In the genomic region with DNA sequence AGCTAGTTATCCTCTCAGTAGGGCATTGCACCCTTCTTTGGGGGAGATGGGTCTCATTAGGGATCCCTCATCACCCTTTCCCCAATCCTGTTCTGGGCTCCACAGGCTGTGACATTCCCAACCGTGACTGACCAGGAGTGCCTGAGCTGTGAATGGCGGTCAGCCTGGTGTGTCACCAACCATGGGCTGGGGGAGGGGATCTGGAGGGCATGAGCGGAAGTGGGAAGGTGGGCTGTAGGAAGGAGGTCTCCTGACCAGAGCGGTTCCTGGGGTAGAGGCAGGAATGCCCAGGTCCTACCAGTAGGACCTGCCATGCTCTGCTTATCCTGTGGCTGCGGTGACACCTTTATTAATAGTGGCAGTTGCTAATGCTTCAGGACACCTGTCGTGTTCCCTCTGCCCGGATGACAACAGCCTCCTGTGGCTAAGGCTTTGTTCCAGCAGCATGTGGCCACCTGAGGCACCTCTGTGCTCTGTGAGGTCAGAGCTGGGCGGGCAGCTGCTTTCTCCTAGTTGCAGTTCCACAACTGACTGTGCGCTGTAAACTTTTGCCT, we compare ENCODE assay signal across 7 mouse cellular contexts. TPM values are rescaled to one million over a fixed set of nuclear protein-coding genes. Genes with fewer than 3 reads are reported as not detected.
DNase-seq lines count a peak whose midpoint lies in the region; ATAC-seq and TF ChIP-seq lines count a peak whose summit lies in the region.

No protein-coding gene starts in this region.

- peak overlapping the region; percentile 49 for H3K4me3 ChIP-seq in lung, embryonic 15.5 days
- peak overlapping the region; percentile 61 for H3K4me3 ChIP-seq in forebrain, embryonic 10.5 days
- H3K4me3 ChIP-seq in intestine, postnatal 0 days (ENCODE audit: low read depth, low read length) = peak overlapping the region; percentile 56
- peak overlapping the region; percentile 28 for H3K4me3 ChIP-seq in neural tube, embryonic 14.5 days (ENCODE audit: low read depth, low read length)

- H3K9me3 ChIP-seq in lung, embryonic 15.5 days = no peaks in the 10 kb centered on the region
- no peaks in the 10 kb centered on the region for H3K9me3 ChIP-seq in forebrain, embryonic 10.5 days
- H3K9me3 ChIP-seq in intestine, postnatal 0 days (ENCODE audit: control insufficient read depth) = no peaks in the 10 kb centered on the region
- no peaks in the 10 kb centered on the region for H3K9me3 ChIP-seq in neural tube, embryonic 14.5 days (ENCODE audit: control insufficient read depth, low read length)

- H3K9ac ChIP-seq in lung, embryonic 15.5 days = 0 out of 2 replicates have a peak overlapping the region, but pooled peaks have one; percentile 35
- H3K9ac ChIP-seq in intestine, postnatal 0 days (ENCODE audit: low read depth, low read length) = peak overlapping the region; percentile 57
- H3K9ac ChIP-seq in neural tube, embryonic 14.5 days (replicated peaks; ENCODE audit: low read depth, low read length) = peak overlapping the region; percentile 42

- 0 out of 2 replicates have a peak overlapping the region, but pooled peaks have one; percentile 41 for H3K27ac ChIP-seq in lung, embryonic 15.5 days
- H3K27ac ChIP-seq in forebrain, embryonic 10.5 days = peak overlapping the region; percentile 75
- no peak overlapping the region for H3K27ac ChIP-seq in intestine, postnatal 0 days (ENCODE audit: low read depth, low read length)
- no peak overlapping the region for H3K27ac ChIP-seq in neural tube, embryonic 14.5 days (ENCODE audit: low read depth, low read length)

- no peaks in the 10 kb centered on the region for H3K36me3 ChIP-seq in lung, embryonic 15.5 days
- H3K36me3 ChIP-seq in forebrain, embryonic 10.5 days (replicated peaks) = peaks cover 3% of the 10 kb centered on the region; the same call in 1 of the 2 replicates
- H3K36me3 ChIP-seq in intestine, postnatal 0 days (ENCODE audit: control insufficient read depth, insufficient read depth) = no peaks in the 10 kb centered on the region
- H3K36me3 ChIP-seq in neural tube, embryonic 14.5 days (ENCODE audit: control insufficient read depth, insufficient read depth, low read length) = no peaks in the 10 kb centered on the region

- WGBS in lung, embryonic 15.5 days = 33% methylated on average over 9 of the region's 9 CpGs
- whole genome bisulfite sequencing in forebrain, embryonic 10.5 days = 15% methylated on average over 9 of the region's 9 CpGs
- WGBS in intestine, postnatal 0 days = 44% methylated on average over 9 of the region's 9 CpGs
- WGBS in neural tube, embryonic 14.5 days = 22% methylated on average over 9 of the region's 9 CpGs

- H3K4me1 ChIP-seq in lung, embryonic 15.5 days = peaks cover 68% of the 10 kb centered on the region
- H3K4me1 ChIP-seq in forebrain, embryonic 10.5 days = peaks cover 78% of the 10 kb centered on the region
- peaks cover 17% of the 10 kb centered on the region; the same call in 1 of the 2 replicates for H3K4me1 ChIP-seq in intestine, postnatal 0 days (replicated peaks; ENCODE audit: control insufficient read depth, insufficient read depth, low read length)
- H3K4me1 ChIP-seq in neural tube, embryonic 14.5 days (ENCODE audit: control insufficient read depth, insufficient read depth, low read length) = peaks cover 60% of the 10 kb centered on the region

- no peak for ATAC-seq in lung, embryonic 15.5 days (ENCODE audit: borderline replicate concordance, extremely low read depth, low FRiP score, low TSS enrichment)
- ATAC-seq in intestine, postnatal 0 days = 0 out of 2 replicates have a peak, but pooled peaks have one; percentile 0
- ATAC-seq in neural tube, embryonic 14.5 days (ENCODE audit: low read depth) = no peak

- no peak for DNase-seq in lung, postnatal 4 days
- DNase-seq in forebrain, embryonic 10.5 days (ENCODE audit: extremely low spot score, low spot score) = no peak
- no peak for DNase-seq in right cerebral cortex, postnatal 36 days (ENCODE audit: low spot score in 2 of 2)
- no peak for DNase-seq in urinary bladder, postnatal 36 days (ENCODE audit: low spot score in 2 of 2)

- H3K27me3 ChIP-seq in lung, embryonic 15.5 days = no peaks in the 10 kb centered on the region
- no peaks in the 10 kb centered on the region for H3K27me3 ChIP-seq in forebrain, embryonic 10.5 days (ENCODE audit: poor library complexity, severe bottlenecking)
- no peaks in the 10 kb centered on the region for H3K27me3 ChIP-seq in intestine, postnatal 0 days (replicated peaks; ENCODE audit: control insufficient read depth, insufficient read depth, low read length)
- H3K27me3 ChIP-seq in neural tube, embryonic 14.5 days (ENCODE audit: control insufficient read depth, insufficient read depth, low read length) = no peaks in the 10 kb centered on the region

- TF ChIP-seq CTCF in intestine, postnatal 0 days (IDR thresholded peaks at IDR 0.05; ENCODE audit: low read depth) = no peak

- peak overlapping the region; percentile 84 for H3K4me2 ChIP-seq in lung, embryonic 15.5 days
- peak overlapping the region; percentile 86 for H3K4me2 ChIP-seq in intestine, postnatal 0 days (replicated peaks; ENCODE audit: low read depth)
- peak overlapping the region; percentile 51 for H3K4me2 ChIP-seq in neural tube, embryonic 14.5 days (ENCODE audit: low read depth, low read length)

RNA-seq across cellular contexts. Expression of a gene that starts 13.8 kb away (rescaled TPM):
- 17.1 and 17.4 TPM in 2 replicates for polyA plus RNA-seq in lung, embryonic 15.5 days (2015; fragmentation: Nextera tagmentation; extraction: Ambion mirVana)
- 43.3 and 47.8 TPM in 2 replicates for polyA plus RNA-seq in forebrain, embryonic 10.5 days (2016; fragmentation: Nextera tagmentation; extraction: Ambion mirVana)
- 8.4 and 8.5 TPM in 2 replicates for polyA plus RNA-seq in intestine, postnatal 0 days (2015; fragmentation: Nextera tagmentation; extraction: Ambion mirVana)
- polyA plus RNA-seq in neural tube, embryonic 14.5 days (2014; fragmentation: Nextera tagmentation; extraction: Ambion mirVana) = 201 and 209 TPM in 2 replicates

RNA-seq across cellular contexts. Expression of a gene that starts 54.8 kb away (rescaled TPM):
- 0.58 and 1.2 TPM in 2 replicates for polyA plus RNA-seq in lung, embryonic 15.5 days (2015; fragmentation: Nextera tagmentation; extraction: Ambion mirVana)
- polyA plus RNA-seq in forebrain, embryonic 10.5 days (2016; fragmentation: Nextera tagmentation; extraction: Ambion mirVana) = 0.22 TPM in 1 of 2 replicates, not detected in the other
- polyA plus RNA-seq in intestine, postnatal 0 days (2015; fragmentation: Nextera tagmentation; extraction: Ambion mirVana) = 5.5 and 8.1 TPM in 2 replicates
- 0.17 and 0.50 TPM in 2 replicates for polyA plus RNA-seq in neural tube, embryonic 14.5 days (2014; fragmentation: Nextera tagmentation; extraction: Ambion mirVana)

Comparison
In these comparisons a context has a peak if more than half of its experiments do, and no peak if none do; other contexts are left out.
1. H3K27ac ChIP-seq: peak in lung, embryonic 15.5 days (single experiment) and forebrain, embryonic 10.5 days (single experiment); none in intestine, postnatal 0 days (single experiment) and neural tube, embryonic 14.5 days (single experiment).
2. Peak in every context shown above with its lines, with median percentiles within 50 percentile points of each other: H3K4me2 ChIP-seq, H3K4me3 ChIP-seq and H3K9ac ChIP-seq.